Mouse (Mus musculus): Measurements from ENCODE around the gene Cotl1. TPM values are rescaled to one million over a fixed set of nuclear protein-coding genes. Genes with fewer than 3 reads are reported as not detected.
A peak's percentile ranks its signal among the peaks of the same experiment; 100 is the strongest.

Cotl1 gene
- polyA plus RNA-seq, 1 experiment from 2014 or later = 139 TPM

- Histone ChIP-seq H3K36me3 (ENCODE audit: control insufficient read depth, insufficient read depth, low read length) (peaks cover 5% of the 10 kb centered on the region; the same call in 1 of the 2 replicates), H3K27me3 (ENCODE audit: control insufficient read depth, insufficient read depth, low read depth, low read length) (no peaks in the 10 kb centered on the region), H3K9ac (ENCODE audit: low read depth, low read length) (no peak overlapping the region), H3K4me2 (ENCODE audit: low read length) (no peak overlapping the region), H3K4me1 (ENCODE audit: control insufficient read depth, insufficient read depth, low read length) (peaks cover 22% of the 10 kb centered on the region), H3K27ac (ENCODE audit: low read length) (0 out of 2 replicates have a peak overlapping the region, but pooled peaks have one; percentile 46), H3K4me3 (ENCODE audit: low read depth, low read length) (no peak overlapping the region), H3K9me3 (replicated peaks; ENCODE audit: control insufficient read depth, low read length, poor library complexity, severe bottlenecking) (no peaks in the 10 kb centered on the region)
- WGBS = 64% methylated on average over 14 of the region's 14 CpGs
- peak; percentile 44; the same call in 1 of the 2 replicates for ATAC-seq
Measured at GRCm38 (mm10) chr8:119806422-119807263, 33.7 kb downstream of the Cotl1 start.

GRCm38 (mm10) chr8:119805275-119805674 lies 35.1 kb downstream of the Cotl1 start:
- Histone ChIP-seq H3K27me3 (ENCODE audit: control insufficient read depth, insufficient read depth, low read depth, low read length) (no peaks in the 10 kb centered on the region), H3K36me3 (ENCODE audit: control insufficient read depth, insufficient read depth, low read length) (peaks cover 5% of the 10 kb centered on the region; the same call in 1 of the 2 replicates), H3K9me3 (replicated peaks; ENCODE audit: control insufficient read depth, low read length, poor library complexity, severe bottlenecking) (no peaks in the 10 kb centered on the region), H3K4me2 (ENCODE audit: low read length) (no peak overlapping the region), H3K9ac (ENCODE audit: low read depth, low read length) (no peak overlapping the region), H3K27ac (ENCODE audit: low read length) (no peak overlapping the region), H3K4me3 (ENCODE audit: low read depth, low read length) (no peak overlapping the region), H3K4me1 (ENCODE audit: control insufficient read depth, insufficient read depth, low read length) (peaks cover 22% of the 10 kb centered on the region)
- ATAC-seq = no peak
- WGBS = 68% methylated on average over 8 of the region's 8 CpGs

GRCm38 (mm10) chr8:119802592-119802991 lies 37.8 kb downstream of the Cotl1 start:
- no peak overlapping the region for H3K4me3 ChIP-seq (ENCODE audit: low read depth, low read length)
- no peak overlapping the region for H3K27ac ChIP-seq (ENCODE audit: low read length)
- peaks cover 33% of the 10 kb centered on the region for H3K4me1 ChIP-seq (ENCODE audit: control insufficient read depth, insufficient read depth, low read length)
- no peaks in the 10 kb centered on the region for H3K9me3 ChIP-seq (replicated peaks; ENCODE audit: control insufficient read depth, low read length, poor library complexity, severe bottlenecking)
- no peaks in the 10 kb centered on the region for H3K27me3 ChIP-seq (ENCODE audit: control insufficient read depth, insufficient read depth, low read depth, low read length)
- no peak overlapping the region for H3K9ac ChIP-seq (ENCODE audit: low read depth, low read length)
- 96% methylated on average over 1 of the region's 1 CpGs for WGBS
- H3K4me2 ChIP-seq (ENCODE audit: low read length) = no peak overlapping the region
- no peaks in the 10 kb centered on the region for H3K36me3 ChIP-seq (ENCODE audit: control insufficient read depth, insufficient read depth, low read length)
- no peak for ATAC-seq

GRCm38 (mm10) chr8:119801168-119801567 lies 39.2 kb downstream of the Cotl1 start:
- peak overlapping the region; percentile 69 for H3K27ac ChIP-seq (ENCODE audit: low read length)
- no peak overlapping the region for H3K4me3 ChIP-seq (ENCODE audit: low read depth, low read length)
- ATAC-seq = 0 out of 2 replicates have a peak, but pooled peaks have one; percentile 23
- no peaks in the 10 kb centered on the region for H3K9me3 ChIP-seq (replicated peaks; ENCODE audit: control insufficient read depth, low read length, poor library complexity, severe bottlenecking)
- 3% methylated on average over 4 of the region's 4 CpGs for WGBS
- no peaks in the 10 kb centered on the region for H3K27me3 ChIP-seq (ENCODE audit: control insufficient read depth, insufficient read depth, low read depth, low read length)
- no peaks in the 10 kb centered on the region for H3K36me3 ChIP-seq (ENCODE audit: control insufficient read depth, insufficient read depth, low read length)
- 0 out of 2 replicates have a peak overlapping the region, but pooled peaks have one; percentile 12 for H3K9ac ChIP-seq (ENCODE audit: low read depth, low read length)
- H3K4me2 ChIP-seq (ENCODE audit: low read length) = peak overlapping the region; percentile 25; the same call in 1 of the 2 replicates
- H3K4me1 ChIP-seq (ENCODE audit: control insufficient read depth, insufficient read depth, low read length) = peaks cover 31% of the 10 kb centered on the region

- WGBS = 46% methylated on average over 2 of the region's 2 CpGs
- peaks cover 27% of the 10 kb centered on the region for H3K4me1 ChIP-seq (ENCODE audit: control insufficient read depth, insufficient read depth, low read length)
- no peak; the same call in 1 of the 2 replicates for ATAC-seq
- H3K4me3 ChIP-seq (ENCODE audit: low read depth, low read length) = no peak overlapping the region
- no peaks in the 10 kb centered on the region for H3K36me3 ChIP-seq (ENCODE audit: control insufficient read depth, insufficient read depth, low read length)
- peak overlapping the region; percentile 78 for H3K27ac ChIP-seq (ENCODE audit: low read length)
- H3K9ac ChIP-seq (ENCODE audit: low read depth, low read length) = 0 out of 2 replicates have a peak overlapping the region, but pooled peaks have one; percentile 30
- peak overlapping the region; percentile 38; the same call in 1 of the 2 replicates for H3K4me2 ChIP-seq (ENCODE audit: low read length)
- no peaks in the 10 kb centered on the region for H3K9me3 ChIP-seq (replicated peaks; ENCODE audit: control insufficient read depth, low read length, poor library complexity, severe bottlenecking)
- H3K27me3 ChIP-seq (ENCODE audit: control insufficient read depth, insufficient read depth, low read depth, low read length) = no peaks in the 10 kb centered on the region
Measured at GRCm38 (mm10) chr8:119798965-119799264, 41.4 kb downstream of the Cotl1 start.

GRCm38 (mm10) chr8:119798170-119798964 lies 42.0 kb downstream of the Cotl1 start:
- H3K4me3 ChIP-seq (ENCODE audit: low read depth, low read length) = no peak overlapping the region; the same call in 1 of the 2 replicates
- no peaks in the 10 kb centered on the region for H3K9me3 ChIP-seq (replicated peaks; ENCODE audit: control insufficient read depth, low read length, poor library complexity, severe bottlenecking)

GRCm38 (mm10) chr8:119795651-119796050 lies 44.7 kb downstream of the Cotl1 start:
- 90% methylated on average over 3 of the region's 3 CpGs for WGBS
- no peak overlapping the region for H3K27ac ChIP-seq (ENCODE audit: low read length)
- H3K36me3 ChIP-seq (ENCODE audit: control insufficient read depth, insufficient read depth, low read length) = no peaks in the 10 kb centered on the region
- H3K9ac ChIP-seq (ENCODE audit: low read depth, low read length) = no peak overlapping the region
- ATAC-seq = no peak
- peaks cover 22% of the 10 kb centered on the region for H3K4me1 ChIP-seq (ENCODE audit: control insufficient read depth, insufficient read depth, low read length)
- H3K4me3 ChIP-seq (ENCODE audit: low read depth, low read length) = no peak overlapping the region
- no peaks in the 10 kb centered on the region for H3K27me3 ChIP-seq (ENCODE audit: control insufficient read depth, insufficient read depth, low read depth, low read length)
- no peak overlapping the region for H3K4me2 ChIP-seq (ENCODE audit: low read length)
- no peaks in the 10 kb centered on the region for H3K9me3 ChIP-seq (replicated peaks; ENCODE audit: control insufficient read depth, low read length, poor library complexity, severe bottlenecking)

More at GRCm38 (mm10) chr8:119798170-119798964, 42.0 kb downstream of the Cotl1 start:
- Histone ChIP-seq H3K27ac (ENCODE audit: low read length) (peak overlapping the region; percentile 78), H3K4me2 (ENCODE audit: low read length) (peak overlapping the region; percentile 38), H3K4me1 (ENCODE audit: control insufficient read depth, insufficient read depth, low read length) (peaks cover 27% of the 10 kb centered on the region), H3K9ac (ENCODE audit: low read depth, low read length) (peak overlapping the region; percentile 30; the same call in 1 of the 2 replicates), H3K36me3 (ENCODE audit: control insufficient read depth, insufficient read depth, low read length) (no peaks in the 10 kb centered on the region), H3K27me3 (ENCODE audit: control insufficient read depth, insufficient read depth, low read depth, low read length) (no peaks in the 10 kb centered on the region)
- peak; percentile 79 for ATAC-seq
- WGBS = 9% methylated on average over 15 of the region's 15 CpGs

GRCm38 (mm10) chr8:119794689-119795088 lies 45.7 kb downstream of the Cotl1 start:
- Histone ChIP-seq H3K36me3 (ENCODE audit: control insufficient read depth, insufficient read depth, low read length) (no peaks in the 10 kb centered on the region), H3K4me3 (ENCODE audit: low read depth, low read length) (no peak overlapping the region), H3K4me1 (ENCODE audit: control insufficient read depth, insufficient read depth, low read length) (peaks cover 18% of the 10 kb centered on the region), H3K9me3 (replicated peaks; ENCODE audit: control insufficient read depth, low read length, poor library complexity, severe bottlenecking) (no peaks in the 10 kb centered on the region), H3K4me2 (ENCODE audit: low read length) (no peak overlapping the region), H3K27me3 (ENCODE audit: control insufficient read depth, insufficient read depth, low read depth, low read length) (no peaks in the 10 kb centered on the region), H3K9ac (ENCODE audit: low read depth, low read length) (no peak overlapping the region), H3K27ac (ENCODE audit: low read length) (no peak overlapping the region)
- no peak for ATAC-seq
- 48% methylated on average over 7 of the region's 7 CpGs for WGBS

Measured in midbrain, embryonic 16.5 days (tissue).